Mouse (Mus musculus) hindbrain, embryonic 16.5 days (tissue): ENCODE measurements at regions not wholly inside any gene's neighbourhood (a gene's known extent, or its start where the extent isn't known, plus 50 kb on each side); places are given as distances from the start of the nearest gene placed in this dataset. TPM values are rescaled to one million over a fixed set of nuclear protein-coding genes. Genes with fewer than 3 reads are reported as not detected.

Experiments used
- ATAC-seq: fragments of 200-750 bp; cut with Nextera tagmentation; 2 replicates; pipeline ENCODE4 v1.8.0; 2017; ENCODE audit warnings: moderate TSS enrichment, moderate library complexity
- H3K27ac ChIP-seq: fragments of 300-500 bp; sonication (generic); 2 replicates; pipeline ENCODE4 v1.5.1; 2014; ENCODE audit warnings: low read depth, mild to moderate bottlenecking, control low read depth, low read length, moderate library complexity
- H3K27me3 ChIP-seq: fragments of 300-500 bp; sonication (generic); replicated peaks from 2 replicates; pipeline ENCODE4 v1.6.1; 2014; ENCODE audit warnings: low read length; ENCODE audit not compliant: control insufficient read depth, insufficient read depth
- H3K36me3 ChIP-seq: fragments of 300-500 bp; sonication (generic); 2 replicates; pipeline ENCODE4 v1.6.1; 2014; ENCODE audit warnings: mild to moderate bottlenecking, low read length, moderate library complexity, mixed read lengths; ENCODE audit not compliant: control insufficient read depth, insufficient read depth
- H3K4me1 ChIP-seq: fragments of 300-500 bp; sonication (generic); 2 replicates; pipeline ENCODE4 v1.6.1; 2014; ENCODE audit warnings: low read depth, low read length; ENCODE audit not compliant: control insufficient read depth, insufficient read depth
- H3K4me2 ChIP-seq: fragments of 300-500 bp; sonication (generic); 2 replicates; pipeline ENCODE4 v1.6.1; 2014; ENCODE audit warnings: mild to moderate bottlenecking, low read length, control low read depth, moderate library complexity
- H3K4me3 ChIP-seq: fragments of 300-500 bp; sonication (generic); 2 replicates; pipeline ENCODE4 v1.5.1; 2014; ENCODE audit warnings: mild to moderate bottlenecking, low read length, control low read depth, moderate library complexity
- H3K9ac ChIP-seq: fragments of 300-500 bp; sonication (generic); 2 replicates; pipeline ENCODE4 v1.6.1; 2014; ENCODE audit warnings: low read depth, mild to moderate bottlenecking, control low read depth, low read length, moderate library complexity
- H3K9me3 ChIP-seq: fragments of 300-500 bp; sonication (generic); 2 replicates; pipeline ENCODE4 v1.6.1; 2014; ENCODE audit warnings: mild to moderate bottlenecking, low read length, moderate library complexity; ENCODE audit not compliant: control insufficient read depth
- WGBS: fragments of 180-500 bp; shearing (Covaris S2); extraction: QIAGEN DNeasy Blood & Tissue Kit; methylation state at CpG from one replicate; pipeline ENCODE4 v1.1.7; 2014; 5-methylcytosine and 5-hydroxymethylcytosine counted together
- microRNA-seq: library from miRNA; unstranded; fragments of <30 nt; microRNA quantifications from one replicate; pipeline ENCODE4, GENCODE M21; 2017

DNA sequence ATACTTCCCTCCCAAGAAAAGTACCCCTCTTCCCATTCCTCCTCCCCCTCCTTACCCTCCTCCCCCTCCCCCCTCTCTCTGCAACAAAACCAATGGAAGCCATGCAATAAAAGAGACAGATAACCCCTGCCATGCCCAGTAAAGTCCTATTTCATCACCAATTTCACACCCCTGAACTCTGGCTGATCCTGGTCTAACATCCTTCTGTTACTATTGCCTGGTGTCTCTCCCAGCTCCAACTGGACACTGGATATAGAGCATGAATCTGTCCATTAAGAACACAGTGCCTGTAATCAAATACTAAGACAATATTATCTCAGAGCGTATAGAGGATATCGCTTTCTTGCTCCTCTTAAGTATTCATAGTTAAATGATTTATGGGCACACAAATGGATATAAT is 210.1 kb downstream of the Epha4 start:
- H3K9ac ChIP-seq, result no peak overlapping the region
- H3K36me3 ChIP-seq, result no peaks in the 10 kb centered on the region
- no peaks in the 10 kb centered on the region for H3K9me3 ChIP-seq
- no peak overlapping the region for H3K27ac ChIP-seq
- H3K27me3 ChIP-seq, result no peaks in the 10 kb centered on the region
- H3K4me3 ChIP-seq, result no peak overlapping the region
- ATAC-seq, result no peak
- 73% methylated on average over 2 of the region's 2 CpGs for WGBS
- H3K4me2 ChIP-seq, result no peak overlapping the region
- H3K4me1 ChIP-seq, result no peaks in the 10 kb centered on the region

DNA sequence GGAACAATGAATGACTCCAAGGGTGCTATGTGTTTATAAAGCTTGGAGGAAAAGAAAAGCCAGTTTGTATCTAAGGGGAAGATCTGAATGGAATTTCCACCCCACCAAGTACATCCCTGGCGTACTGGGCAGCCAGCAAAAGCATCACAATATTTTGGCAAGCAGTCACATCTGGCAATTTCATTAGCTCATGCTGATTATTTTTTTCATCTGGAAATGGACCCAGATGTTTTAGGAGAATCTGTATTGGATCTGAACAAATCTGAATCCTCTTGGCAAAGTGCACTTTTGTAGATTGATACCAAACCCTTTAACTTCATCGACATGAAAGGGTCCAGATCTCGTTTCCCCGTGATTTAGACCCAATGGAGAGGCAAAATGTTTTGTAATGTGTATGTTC is 207.1 kb downstream of the Epha4 start:
- Histone ChIP-seq H3K4me3 (no peak overlapping the region), H3K4me1 (no peaks in the 10 kb centered on the region), H3K9ac (no peak overlapping the region), H3K36me3 (no peaks in the 10 kb centered on the region), H3K27ac (no peak overlapping the region), H3K27me3 (no peaks in the 10 kb centered on the region), H3K4me2 (no peak overlapping the region), H3K9me3 (no peaks in the 10 kb centered on the region)
- no peak for ATAC-seq
- WGBS, result 77% methylated on average over 4 of the region's 4 CpGs

GRCm38 (mm10) chr1:77313119-77313518 is 201.8 kb downstream of the Epha4 start:
- H3K9ac ChIP-seq, result no peak overlapping the region
- no peak overlapping the region for H3K4me2 ChIP-seq
- WGBS, result 64% methylated on average over 3 of the region's 3 CpGs
- no peak for ATAC-seq
- H3K4me1 ChIP-seq, result no peaks in the 10 kb centered on the region
- no peak overlapping the region for H3K4me3 ChIP-seq
- H3K27ac ChIP-seq, result no peak overlapping the region
- H3K27me3 ChIP-seq, result no peaks in the 10 kb centered on the region
- no peaks in the 10 kb centered on the region for H3K36me3 ChIP-seq
- H3K9me3 ChIP-seq, result no peaks in the 10 kb centered on the region

DNA sequence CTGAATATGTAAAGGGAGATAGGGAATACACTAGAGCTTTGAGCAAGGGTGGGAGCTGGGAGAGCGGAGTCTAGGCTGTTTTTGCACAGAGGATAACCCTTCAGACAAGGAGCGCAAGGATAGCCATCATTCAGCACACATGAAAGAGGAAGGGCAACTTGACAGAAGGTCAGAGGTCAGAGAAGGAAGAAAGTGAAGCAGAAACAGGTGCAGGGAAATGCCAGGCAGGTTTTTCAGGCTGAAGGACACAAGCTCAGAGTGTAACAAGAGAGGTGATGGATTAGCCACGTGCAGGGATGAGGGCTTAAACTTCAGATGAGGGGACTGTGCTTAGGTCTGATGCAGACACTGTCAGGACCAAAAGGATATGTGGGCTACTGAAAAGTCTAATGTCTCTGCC is 199.5 kb downstream of the Epha4 start:
- no peaks in the 10 kb centered on the region; the same call in 1 of the 2 replicates for H3K27me3 ChIP-seq
- H3K4me3 ChIP-seq, result no peak overlapping the region
- no peaks in the 10 kb centered on the region for H3K9me3 ChIP-seq
- H3K9ac ChIP-seq, result no peak overlapping the region
- no peak for ATAC-seq
- H3K36me3 ChIP-seq, result no peaks in the 10 kb centered on the region
- H3K4me1 ChIP-seq, result no peaks in the 10 kb centered on the region
- H3K4me2 ChIP-seq, result no peak overlapping the region
- 80% methylated on average over 3 of the region's 3 CpGs for WGBS
- H3K27ac ChIP-seq, result no peak overlapping the region

DNA sequence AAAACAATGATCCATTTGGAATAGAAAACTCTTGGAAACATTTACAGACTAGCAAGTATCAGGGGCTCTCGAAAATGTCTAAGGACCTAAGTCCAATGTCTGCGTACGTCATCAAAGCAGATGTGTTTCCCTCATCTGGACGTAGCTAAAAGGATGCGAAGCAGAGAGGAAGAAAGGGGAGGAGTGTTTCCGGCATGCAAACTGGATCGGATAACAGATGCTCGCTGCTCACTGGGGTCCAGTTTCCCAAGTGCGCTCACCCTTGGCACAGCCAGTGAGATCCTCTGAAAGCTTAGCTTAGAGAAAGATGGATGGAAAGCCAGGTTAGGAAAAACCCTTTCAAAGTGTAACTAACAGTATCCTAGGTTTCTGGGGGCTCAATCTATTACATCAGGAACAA is 198.7 kb downstream of the Epha4 start:
- H3K36me3 ChIP-seq, result no peaks in the 10 kb centered on the region
- no peak overlapping the region for H3K4me3 ChIP-seq
- no peaks in the 10 kb centered on the region for H3K9me3 ChIP-seq
- no peaks in the 10 kb centered on the region; the same call in 1 of the 2 replicates for H3K27me3 ChIP-seq
- H3K9ac ChIP-seq, result no peak overlapping the region
- ATAC-seq, result no peak
- WGBS, result 66% methylated on average over 9 of the region's 9 CpGs
- no peak overlapping the region for H3K4me2 ChIP-seq
- no peak overlapping the region for H3K27ac ChIP-seq
- no peaks in the 10 kb centered on the region for H3K4me1 ChIP-seq

Small RNA genes lying in the stretch of these regions (microRNA-seq; reads per million reads assigned to microRNA genes)
- gene Mir6343, result not detected
